Mouse (Mus musculus) olfactory bulb, adult 2 months (tissue): ENCODE data around the gene Trip11. TPM values are rescaled to one million over a fixed set of nuclear protein-coding genes. Genes with fewer than 3 reads are reported as not detected.

Experiments
- H3K27ac ChIP-seq: fragments of 200-500 bp; 2 replicates; pipeline ENCODE4 v1.5.1; 2012; ENCODE audit warnings: low read depth, low read length; ENCODE audit not compliant: insufficient read depth
- H3K4me1 ChIP-seq: fragments of 200-500 bp; 2 replicates; pipeline ENCODE4 v1.6.1; 2012; ENCODE audit warnings: low read length; ENCODE audit not compliant: control insufficient read depth, insufficient read depth
- H3K4me3 ChIP-seq: fragments of 200-500 bp; 2 replicates; pipeline ENCODE4 v1.5.1; 2012; ENCODE audit warnings: mild to moderate bottlenecking, low read depth, low read length, moderate library complexity; ENCODE audit not compliant: insufficient read depth
- CTCF ChIP-seq: fragments of 200-500 bp; IDR thresholded peaks from 2 replicates; pipeline ENCODE4 v1.5.1; 2012; ENCODE audit warnings: low read depth, mild to moderate bottlenecking, low read length, moderate library complexity; ENCODE audit not compliant: insufficient read depth
- POLR2A ChIP-seq: fragments of 200-500 bp; IDR thresholded peaks from 2 replicates; pipeline ENCODE4 v1.6.1; 2012; ENCODE audit warnings: mild to moderate bottlenecking, low read depth, low read length, moderate library complexity; ENCODE audit not compliant: insufficient read depth
- WGBS: fragments of 180-500 bp; shearing (Covaris S2); methylation state at CpG from one replicate; pipeline ENCODE4 v1.1.7; 2018; 5-methylcytosine and 5-hydroxymethylcytosine counted together
- polyA plus RNA-seq: library from polyadenylated mRNA; stranded (reverse); fragments of >200 nt; gene quantifications from 2 replicates; pipeline ENCODE4 v1.2.4, GENCODE M21; 2012; ENCODE audit warnings: low replicate concordance; ENCODE audit not compliant: missing spikeins, insufficient read depth, insufficient read length

The Trip11 gene
- polyA plus RNA-seq, 1 experiment: not detected

- no peak overlapping the region for H3K4me3 ChIP-seq
- H3K4me1 ChIP-seq: no peaks in the 10 kb centered on the region
- H3K27ac ChIP-seq: no peak overlapping the region
- TF ChIP-seq CTCF: no peak
- no peak for TF ChIP-seq POLR2A
- WGBS: 84% methylated on average over 10 of the region's 10 CpGs
Measured at GRCm38 (mm10) chr12:101862286-101862964, 50.6 kb downstream of the Trip11 start.

GRCm38 (mm10) chr12:101860256-101860655 lies 52.8 kb downstream of the Trip11 start:
- TF ChIP-seq POLR2A: no peak
- TF ChIP-seq CTCF: no peak
- 97% methylated on average over 1 of the region's 1 CpGs for WGBS
- no peaks in the 10 kb centered on the region; the same call in 1 of the 2 replicates for H3K4me1 ChIP-seq
- H3K27ac ChIP-seq: no peak overlapping the region
- H3K4me3 ChIP-seq: no peak overlapping the region

- no peak for TF ChIP-seq POLR2A
- no peak for TF ChIP-seq CTCF
- H3K4me3 ChIP-seq: no peak overlapping the region
- no peaks in the 10 kb centered on the region; the same call in 1 of the 2 replicates for H3K4me1 ChIP-seq
- 90% methylated on average over 5 of the region's 5 CpGs for WGBS
- H3K27ac ChIP-seq: no peak overlapping the region
Measured at GRCm38 (mm10) chr12:101858011-101858410, 55.1 kb downstream of the Trip11 start.

- no peaks in the 10 kb centered on the region; the same call in 1 of the 2 replicates for H3K4me1 ChIP-seq
- no peak for TF ChIP-seq CTCF
- TF ChIP-seq POLR2A: no peak
- WGBS: 89% methylated on average over 11 of the region's 11 CpGs
Measured at GRCm38 (mm10) chr12:101854336-101854735, 58.7 kb downstream of the Trip11 start.

GRCm38 (mm10) chr12:101851846-101852564 lies 61.1 kb downstream of the Trip11 start:
- TF ChIP-seq CTCF (no peak), POLR2A (no peak)
- Histone ChIP-seq H3K4me1 (no peaks in the 10 kb centered on the region; the same call in 1 of the 2 replicates), H3K27ac (no peak overlapping the region), H3K4me3 (no peak overlapping the region)
- WGBS: 81% methylated on average over 7 of the region's 7 CpGs

More at GRCm38 (mm10) chr12:101854336-101854735, 58.7 kb downstream of the Trip11 start:
- Histone ChIP-seq H3K4me3 (no peak overlapping the region), H3K27ac (no peak overlapping the region)

- TF ChIP-seq POLR2A: no peak
- TF ChIP-seq CTCF: no peak
- Histone ChIP-seq H3K4me1 (no peaks in the 10 kb centered on the region), H3K27ac (no peak overlapping the region), H3K4me3 (no peak overlapping the region)
- 82% methylated on average over 9 of the region's 9 CpGs for WGBS
Measured at GRCm38 (mm10) chr12:101851314-101851713, 61.8 kb downstream of the Trip11 start.

GRCm38 (mm10) chr12:101836546-101837274 lies 76.4 kb downstream of the Trip11 start:
- TF ChIP-seq POLR2A (no peak), CTCF (no peak)
- 75% methylated on average over 10 of the region's 10 CpGs for WGBS
- Histone ChIP-seq H3K4me1 (no peaks in the 10 kb centered on the region), H3K27ac (no peak overlapping the region), H3K4me3 (no peak overlapping the region)

GRCm38 (mm10) chr12:101834715-101835114 lies 78.4 kb downstream of the Trip11 start:
- peaks cover 2% of the 10 kb centered on the region; the same call in 1 of the 2 replicates for H3K4me1 ChIP-seq
- 92% methylated on average over 4 of the region's 4 CpGs for WGBS

More at GRCm38 (mm10) chr12:101834715-101835114, 78.4 kb downstream of the Trip11 start:
- Histone ChIP-seq H3K27ac (no peak overlapping the region), H3K4me3 (no peak overlapping the region)
- TF ChIP-seq POLR2A (no peak), CTCF (no peak)
